8 mouse cellular contexts compared by ENCODE assay signal in the genomic region with DNA sequence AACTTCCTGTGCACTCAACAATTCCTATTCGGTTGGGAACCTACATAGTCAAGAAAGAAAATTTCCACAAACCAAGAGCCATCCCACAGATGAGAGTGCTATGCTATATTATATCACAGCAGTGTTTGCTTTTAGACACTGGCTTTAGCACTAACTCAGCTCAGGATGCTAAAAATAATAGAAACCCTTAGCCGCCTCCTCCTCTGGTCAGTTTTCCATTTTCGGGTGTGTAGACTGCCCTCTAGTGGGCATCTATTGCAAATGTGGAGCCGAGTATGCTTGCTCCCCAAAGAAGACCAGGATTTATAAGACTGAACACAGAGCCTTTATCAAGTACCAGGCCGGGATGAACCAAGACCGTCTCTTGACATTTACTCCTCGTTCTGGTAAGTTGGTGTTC.
DNase-seq lines count a peak whose midpoint lies in the region; ATAC-seq and TF ChIP-seq lines count a peak whose summit lies in the region.

No protein-coding gene starts in this region.

- H3K4me3 ChIP-seq in forebrain, embryonic 11.5 days (ENCODE audit: low read depth, low read length), result no peak overlapping the region
- H3K4me3 ChIP-seq in kidney, embryonic 15.5 days (replicated peaks), result no peak overlapping the region
- no peak overlapping the region for H3K4me3 ChIP-seq in liver, postnatal 0 days (ENCODE audit: low read depth, low read length)

- no peak overlapping the region for H3K4me2 ChIP-seq in forebrain, embryonic 11.5 days (ENCODE audit: low read depth, low read length, severe bottlenecking)
- no peak overlapping the region for H3K4me2 ChIP-seq in kidney, embryonic 15.5 days
- no peak overlapping the region for H3K4me2 ChIP-seq in liver, postnatal 0 days (ENCODE audit: low read depth, low read length)

- H3K27me3 ChIP-seq in forebrain, embryonic 11.5 days (ENCODE audit: control insufficient read depth, insufficient read depth, low read length), result no peaks in the 10 kb centered on the region
- H3K27me3 ChIP-seq in kidney, embryonic 15.5 days, result 0 out of 2 replicates have a peak, but pooled peaks cover 10% of the 10 kb centered on the region
- H3K27me3 ChIP-seq in liver, postnatal 0 days (ENCODE audit: insufficient read depth, low read length), result no peaks in the 10 kb centered on the region

- no peak for TF ChIP-seq EP300 in liver, postnatal 0 days (IDR thresholded peaks at IDR 0.05; ENCODE audit: low read depth)

- peak; percentile 10 for DNase-seq in adrenal gland, adult 2 months
- no peak for DNase-seq in adrenal gland, adult 8-10 months
- DNase-seq in adrenal gland, postnatal 14 days, result peak; percentile 34
- peak; percentile 69 for DNase-seq in forebrain, embryonic 11.5 days (ENCODE audit: low spot score)
- peak; percentile 21 for DNase-seq in liver, postnatal 0 days
- peak; percentile 76 for DNase-seq in retina, postnatal 1 day
- DNase-seq in B cell, adult 2 months, result no peak

- ATAC-seq in forebrain, embryonic 11.5 days (replicated peaks; ENCODE audit: low FRiP score), result peak; percentile 76; the same call in 1 of the 2 replicates
- 0 out of 2 replicates have a peak, but pooled peaks have one; percentile 67 for ATAC-seq in kidney, embryonic 15.5 days (replicated peaks; ENCODE audit: low FRiP score)
- ATAC-seq in liver, postnatal 0 days, result no peak

- no peak overlapping the region for H3K9ac ChIP-seq in forebrain, embryonic 11.5 days (ENCODE audit: low read length)
- H3K9ac ChIP-seq in kidney, embryonic 15.5 days, result no peak overlapping the region
- H3K9ac ChIP-seq in liver, postnatal 0 days (replicated peaks), result no peak overlapping the region

- 38% methylated on average over 7 of the region's 7 CpGs for WGBS in forebrain, embryonic 11.5 days
- 37% methylated on average over 7 of the region's 7 CpGs for WGBS in kidney, embryonic 15.5 days
- WGBS in liver, postnatal 0 days (ENCODE audit: insufficient replicate concordance), result 26% methylated on average over 7 of the region's 7 CpGs

- no peak overlapping the region for H3K27ac ChIP-seq in forebrain, embryonic 11.5 days (ENCODE audit: low read depth, low read length)
- no peak overlapping the region for H3K27ac ChIP-seq in kidney, embryonic 15.5 days
- H3K27ac ChIP-seq in liver, postnatal 0 days (ENCODE audit: low read depth), result no peak overlapping the region

- TF ChIP-seq CTCF in liver, postnatal 0 days (IDR thresholded peaks at IDR 0.05; ENCODE audit: low read depth), result peak; percentile 63

- no peaks in the 10 kb centered on the region for H3K9me3 ChIP-seq in forebrain, embryonic 11.5 days (ENCODE audit: control insufficient read depth, low read length)
- no peaks in the 10 kb centered on the region for H3K9me3 ChIP-seq in kidney, embryonic 15.5 days (replicated peaks)
- no peaks in the 10 kb centered on the region for H3K9me3 ChIP-seq in liver, postnatal 0 days (ENCODE audit: low read length)

- H3K36me3 ChIP-seq in forebrain, embryonic 11.5 days (ENCODE audit: control insufficient read depth, insufficient read depth, low read length), result no peaks in the 10 kb centered on the region
- no peaks in the 10 kb centered on the region for H3K36me3 ChIP-seq in kidney, embryonic 15.5 days
- H3K36me3 ChIP-seq in liver, postnatal 0 days (replicated peaks; ENCODE audit: insufficient read depth, low read length), result no peaks in the 10 kb centered on the region

- H3K4me1 ChIP-seq in forebrain, embryonic 11.5 days (replicated peaks; ENCODE audit: control insufficient read depth, insufficient read depth, low read length), result no peaks in the 10 kb centered on the region
- H3K4me1 ChIP-seq in kidney, embryonic 15.5 days, result no peaks in the 10 kb centered on the region
- no peaks in the 10 kb centered on the region for H3K4me1 ChIP-seq in liver, postnatal 0 days (ENCODE audit: insufficient read depth)

Comparison
In these comparisons a context has a peak if more than half of its experiments do, and no peak if none do; other contexts are left out.
1. DNase-seq: peak in adrenal gland, adult 2 months (single experiment), adrenal gland, postnatal 14 days (single experiment), forebrain, embryonic 11.5 days (single experiment), liver, postnatal 0 days (single experiment) and retina, postnatal 1 day (single experiment); none in adrenal gland, adult 8-10 months (single experiment) and B cell, adult 2 months (0 of 2).